ENCODE assay signal across 16 mouse cellular contexts in the genomic region with DNA sequence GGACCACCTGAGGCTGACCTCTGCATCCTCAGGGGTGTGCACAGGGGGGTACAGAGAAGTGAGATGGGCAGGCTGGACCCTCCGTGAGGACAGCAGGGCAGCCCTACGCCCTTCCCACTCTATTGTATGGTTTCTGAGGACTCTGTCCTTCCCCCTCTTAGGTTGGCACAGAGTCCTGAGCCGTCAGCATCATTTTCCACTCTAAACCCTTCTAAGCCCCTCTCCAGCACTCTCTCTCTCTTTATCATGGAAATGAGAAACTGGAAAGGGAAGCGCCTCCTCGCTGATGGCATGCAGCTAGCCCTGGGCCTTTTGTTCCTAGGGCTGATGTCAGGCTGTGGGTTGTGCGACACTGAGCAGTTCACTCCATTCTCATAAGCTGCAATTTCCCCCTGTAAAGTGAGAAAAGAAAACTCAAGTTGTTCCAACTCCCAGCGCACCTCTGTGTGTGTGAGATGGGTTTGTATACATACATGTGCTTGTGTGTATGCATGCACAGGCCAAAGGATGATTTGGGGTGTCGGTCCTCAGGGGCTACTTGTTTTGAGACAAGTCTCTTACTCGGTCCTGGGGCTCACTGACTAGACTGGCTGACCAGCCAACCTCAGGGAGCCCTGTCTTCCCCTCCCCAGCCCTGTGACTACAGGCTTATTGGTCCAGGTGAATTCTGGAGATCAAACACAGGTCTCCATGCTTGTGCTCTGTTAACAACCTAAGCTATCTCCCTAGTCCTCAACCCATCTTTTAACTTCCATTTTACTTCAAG. TPM values are rescaled to one million over a fixed set of nuclear protein-coding genes. Genes with fewer than 3 reads are reported as not detected.
DNase-seq lines count a peak whose midpoint lies in the region; ATAC-seq and TF ChIP-seq lines count a peak whose summit lies in the region.
"Had no signal": no experiment of that assay in that cellular context is flagged by ENCODE, and none has a peak within 500 bp of the region (broad histone marks: within the 10 kb centered on the region; RNA-seq: fewer than 3 reads in every experiment).

No protein-coding gene starts in this region.

- H3K9me3 ChIP-seq in embryonic facial prominence, embryonic 11.5 days (replicated peaks; ENCODE audit: control insufficient read depth, low read length): no peaks in the 10 kb centered on the region
- H3K9me3 ChIP-seq in forebrain, embryonic 16.5 days (ENCODE audit: control insufficient read depth, low read length): no peaks in the 10 kb centered on the region
- no peaks in the 10 kb centered on the region for H3K9me3 ChIP-seq in midbrain, embryonic 10.5 days (replicated peaks)
- no peaks in the 10 kb centered on the region for H3K9me3 ChIP-seq in neural tube, embryonic 12.5 days
- H3K9me3 ChIP-seq: lung, embryonic 15.5 days had no signal

- no peak overlapping the region for H3K27ac ChIP-seq in embryonic facial prominence, embryonic 11.5 days (replicated peaks; ENCODE audit: low read depth, low read length)
- H3K27ac ChIP-seq in forebrain, embryonic 16.5 days (ENCODE audit: low read length): peak overlapping the region; percentile 65
- peak overlapping the region; percentile 85 for H3K27ac ChIP-seq in midbrain, embryonic 10.5 days (replicated peaks)
- H3K27ac ChIP-seq in neural tube, embryonic 12.5 days: no peak overlapping the region
- no peak overlapping the region for H3K27ac ChIP-seq in cerebellum, adult 2 months (ENCODE audit: insufficient read depth, low read length)
- H3K27ac ChIP-seq: heart, adult 2 months; left cerebral cortex, adult 2 months; lung, embryonic 15.5 days had no signal

- no peaks in the 10 kb centered on the region for H3K27me3 ChIP-seq in embryonic facial prominence, embryonic 11.5 days (ENCODE audit: control insufficient read depth, insufficient read depth, low read length)
- no peaks in the 10 kb centered on the region; the same call in 1 of the 2 replicates for H3K27me3 ChIP-seq in forebrain, embryonic 16.5 days (replicated peaks; ENCODE audit: control insufficient read depth, insufficient read depth, low read length)
- peaks cover 24% of the 10 kb centered on the region; the same call in 1 of the 2 replicates for H3K27me3 ChIP-seq in midbrain, embryonic 10.5 days (ENCODE audit: low read depth, poor library complexity, severe bottlenecking)
- no peaks in the 10 kb centered on the region for H3K27me3 ChIP-seq in neural tube, embryonic 12.5 days (replicated peaks)
- peaks cover 1% of the 10 kb centered on the region; the same call in 1 of the 2 replicates for H3K27me3 ChIP-seq in cerebellum, adult 2 months (ENCODE audit: control insufficient read depth, insufficient read depth, low read length)
- H3K27me3 ChIP-seq: lung, embryonic 15.5 days had no signal

- no peak for TF ChIP-seq CTCF in cerebellum, adult 2 months (IDR thresholded peaks at IDR 0.05; ENCODE audit: borderline replicate concordance, insufficient read depth, low read depth, low read length)

- no peak overlapping the region for H3K9ac ChIP-seq in embryonic facial prominence, embryonic 11.5 days (replicated peaks; ENCODE audit: low read length)
- no peak overlapping the region for H3K9ac ChIP-seq in forebrain, embryonic 16.5 days (replicated peaks; ENCODE audit: low read depth, low read length)
- H3K9ac ChIP-seq in neural tube, embryonic 12.5 days: no peak overlapping the region
- H3K9ac ChIP-seq: lung, embryonic 15.5 days had no signal

- no peak overlapping the region for H3K4me3 ChIP-seq in embryonic facial prominence, embryonic 11.5 days (ENCODE audit: low read depth, low read length)
- H3K4me3 ChIP-seq in forebrain, embryonic 16.5 days (replicated peaks; ENCODE audit: low read length): no peak overlapping the region
- H3K4me3 ChIP-seq in midbrain, embryonic 10.5 days: peak overlapping the region; percentile 27
- H3K4me3 ChIP-seq in neural tube, embryonic 12.5 days: no peak overlapping the region
- H3K4me3 ChIP-seq in cerebellum, adult 2 months (replicated peaks; ENCODE audit: insufficient read depth, low read depth, low read length): no peak overlapping the region
- H3K4me3 ChIP-seq: heart, adult 2 months; left cerebral cortex, adult 2 months; lung, embryonic 15.5 days had no signal

- no peak overlapping the region for H3K4me2 ChIP-seq in embryonic facial prominence, embryonic 11.5 days (ENCODE audit: low read depth, low read length)
- no peak overlapping the region for H3K4me2 ChIP-seq in forebrain, embryonic 16.5 days (ENCODE audit: low read length)
- no peak overlapping the region for H3K4me2 ChIP-seq in neural tube, embryonic 12.5 days (replicated peaks)
- H3K4me2 ChIP-seq: lung, embryonic 15.5 days had no signal

- peak; percentile 60; the same call in 1 of the 2 replicates for ATAC-seq in embryonic facial prominence, embryonic 11.5 days (replicated peaks; ENCODE audit: insufficient number of reproducible peaks, low FRiP score, low TSS enrichment, low read depth)
- peak; percentile 86 for ATAC-seq in forebrain, embryonic 16.5 days
- ATAC-seq in neural tube, embryonic 12.5 days (ENCODE audit: low FRiP score, low read depth): peak; percentile 59

- 38% methylated on average over 9 of the region's 9 CpGs for WGBS in embryonic facial prominence, embryonic 11.5 days
- 11% methylated on average over 9 of the region's 9 CpGs for WGBS in forebrain, embryonic 16.5 days
- 17% methylated on average over 9 of the region's 9 CpGs for WGBS in midbrain, embryonic 10.5 days
- WGBS in neural tube, embryonic 12.5 days: 23% methylated on average over 9 of the region's 9 CpGs
- 56% methylated on average over 9 of the region's 9 CpGs for WGBS in cerebellum, adult 2 months

- H3K4me1 ChIP-seq in embryonic facial prominence, embryonic 11.5 days (ENCODE audit: control insufficient read depth, insufficient read depth, low read length): no peaks in the 10 kb centered on the region; the same call in 1 of the 2 replicates
- H3K4me1 ChIP-seq in forebrain, embryonic 16.5 days (replicated peaks; ENCODE audit: control insufficient read depth, insufficient read depth, low read length): peaks cover 16% of the 10 kb centered on the region
- peaks cover 44% of the 10 kb centered on the region for H3K4me1 ChIP-seq in midbrain, embryonic 10.5 days
- peaks cover 10% of the 10 kb centered on the region for H3K4me1 ChIP-seq in neural tube, embryonic 12.5 days
- no peaks in the 10 kb centered on the region for H3K4me1 ChIP-seq in cerebellum, adult 2 months (ENCODE audit: control insufficient read depth, insufficient read depth, low read length)

- no peaks in the 10 kb centered on the region for H3K36me3 ChIP-seq in embryonic facial prominence, embryonic 11.5 days (replicated peaks; ENCODE audit: control insufficient read depth, insufficient read depth, low read depth, low read length)
- H3K36me3 ChIP-seq in forebrain, embryonic 16.5 days (ENCODE audit: control insufficient read depth, insufficient read depth): no peaks in the 10 kb centered on the region
- H3K36me3 ChIP-seq in midbrain, embryonic 10.5 days: no peaks in the 10 kb centered on the region
- no peaks in the 10 kb centered on the region for H3K36me3 ChIP-seq in neural tube, embryonic 12.5 days
- H3K36me3 ChIP-seq: lung, embryonic 15.5 days had no signal

- no peak for TF ChIP-seq POLR2A in cerebellum, adult 2 months (IDR thresholded peaks at IDR 0.05; ENCODE audit: borderline replicate concordance, insufficient read depth, low read length)

- DNase-seq in embryonic facial prominence, embryonic 11.5 days (ENCODE audit: low spot score): no peak
- DNase-seq in midbrain, embryonic 10.5 days (ENCODE audit: low spot score): peak; percentile 75
- no peak for DNase-seq in kidney, postnatal 14 days
- DNase-seq in heart, adult 18-20 months: no peak
- DNase-seq in urinary bladder, postnatal 14 days (ENCODE audit: low spot score): no peak
- DNase-seq in cerebellum, adult 2 months: no peak
- DNase-seq: adrenal gland, postnatal 25 days; cerebellum, postnatal 25 days; heart, adult 2 months; heart, postnatal 14 days; kidney, adult 8-10 months; right cerebral cortex, postnatal 14 days had no signal

RNA-seq across cellular contexts. Expression of a gene that starts 34.7 kb away (rescaled TPM):
- 58.1 and 60.0 TPM in 2 replicates for polyA plus RNA-seq in embryonic facial prominence, embryonic 11.5 days (2014; fragmentation: Nextera tagmentation; extraction: Ambion mirVana)
- 63.8 and 72.7 TPM in 2 replicates for polyA plus RNA-seq in forebrain, embryonic 16.5 days (2015; fragmentation: Nextera tagmentation; extraction: Ambion mirVana)
- 57.8 and 57.9 TPM in 2 replicates for polyA plus RNA-seq in midbrain, embryonic 10.5 days (2016; fragmentation: Nextera tagmentation; extraction: Ambion mirVana)
- polyA plus RNA-seq in neural tube, embryonic 12.5 days (2016; fragmentation: Nextera tagmentation; extraction: Ambion mirVana): 54.6 and 56.6 TPM in 2 replicates
- total RNA-seq in heart, adult 18-20 months (2021): 10 to 100 TPM; 10.4 to 12.6 TPM
- polyA plus RNA-seq in cerebellum, adult 2 months (2012; rRNA removed): 17.3 and 19.4 TPM in 2 replicates

RNA-seq across cellular contexts. Expression of a gene that starts 34.8 kb away (rescaled TPM):
- polyA plus RNA-seq in embryonic facial prominence, embryonic 11.5 days (2014; fragmentation: Nextera tagmentation; extraction: Ambion mirVana): 48.5 and 52.2 TPM in 2 replicates
- 111 TPM in 2 replicates for polyA plus RNA-seq in forebrain, embryonic 16.5 days (2015; fragmentation: Nextera tagmentation; extraction: Ambion mirVana)
- polyA plus RNA-seq in midbrain, embryonic 10.5 days (2016; fragmentation: Nextera tagmentation; extraction: Ambion mirVana): 71.8 and 81.6 TPM in 2 replicates
- polyA plus RNA-seq in neural tube, embryonic 12.5 days (2016; fragmentation: Nextera tagmentation; extraction: Ambion mirVana): 89.9 and 93.2 TPM in 2 replicates
- total RNA-seq in heart, adult 18-20 months (2021): 10 to 100 TPM; 40.2 to 40.9 TPM
- 40.8 and 43.9 TPM in 2 replicates for polyA plus RNA-seq in cerebellum, adult 2 months (2012; rRNA removed)

Comparison
In these comparisons a context has a peak if more than half of its experiments do, and no peak if none do; other contexts are left out.
1. H3K27ac ChIP-seq: peak in forebrain, embryonic 16.5 days (single experiment) and midbrain, embryonic 10.5 days (single experiment); none in embryonic facial prominence, embryonic 11.5 days (single experiment), neural tube, embryonic 12.5 days (single experiment) and cerebellum, adult 2 months (single experiment).
2. Peak in every context shown above with its lines, with median percentiles within 50 percentile points of each other: ATAC-seq.